Mouse (Mus musculus): ENCODE results near the gene Dock8.

DNA sequence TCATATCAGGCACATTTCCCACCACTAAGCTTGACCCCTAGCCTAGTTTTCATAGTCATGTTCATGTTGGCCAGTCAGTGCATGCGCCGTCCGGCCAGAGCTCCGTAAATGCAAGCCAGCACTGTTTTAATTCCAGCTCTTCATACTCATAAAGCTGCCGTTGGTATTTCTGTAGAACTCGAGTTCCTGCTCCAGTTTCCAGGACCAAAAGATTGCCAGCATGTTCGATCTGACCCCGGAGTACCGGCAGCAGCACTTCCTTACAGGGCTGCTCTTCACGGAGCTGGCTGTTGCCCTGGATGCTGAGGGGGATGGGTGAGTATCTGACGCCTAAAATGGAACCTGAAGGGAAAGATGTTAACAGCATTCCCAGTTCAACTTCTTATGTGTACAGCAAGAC lies 156.4 kb downstream of the Dock8 start:
- TF ChIP-seq POLR2A (IDR thresholded peaks at IDR 0.05; ENCODE audit: low read depth, low read length) (no peak), CTCF (conservative IDR thresholded peaks at IDR 0.05; ENCODE audit: insufficient read depth, insufficient read length, low read depth, low read length) (no peak)
